Mouse (Mus musculus) MEL (cell line): ENCODE data around the gene Lhfpl2. TPM values are rescaled to one million over a fixed set of nuclear protein-coding genes. Genes with fewer than 3 reads are reported as not detected.

Experiments
- DNase-seq: peaks from one replicate; pipeline ENCODE4 v3.0.0; 2011; ENCODE audit warnings: low read depth, low spot score
- H3K27ac ChIP-seq: 2 replicates; pipeline ENCODE4 v1.5.1; 2012; ENCODE audit warnings: low read depth, mild to moderate bottlenecking, control low read depth, low read length, moderate library complexity; ENCODE audit not compliant: control insufficient read depth
- H3K27me3 ChIP-seq, 2 experiments: fragments of 150-350 bp in 1 of 2; sonication (generic) in 1 of 2; 2 replicates each; pipeline ENCODE4 v1.6.1; 2012; ENCODE audit warnings: low read length in 2 of 2, mild to moderate bottlenecking in 2 of 2, improper control_type of control experiment in 1 of 2, moderate library complexity in 1 of 2; ENCODE audit not compliant: insufficient read depth in 2 of 2, control insufficient read depth in 1 of 2
- H3K36me3 ChIP-seq, 2 experiments: 2 replicates each; pipeline ENCODE4 v1.6.1; 2012 to 2014; ENCODE audit warnings: low read length in 2 of 2, improper control_type of control experiment in 1 of 2, inconsistent platforms in 1 of 2, mild to moderate bottlenecking in 1 of 2; ENCODE audit not compliant: insufficient read depth in 2 of 2, control insufficient read depth in 1 of 2
- H3K4me1 ChIP-seq, 2 experiments: fragments of 150-350 bp in 1 of 2; sonication (generic) in 1 of 2; 2 replicates each; pipeline ENCODE4 v1.6.1; 2012; ENCODE audit warnings: low read length in 2 of 2, improper control_type of control experiment in 1 of 2, mild to moderate bottlenecking in 1 of 2; ENCODE audit not compliant: insufficient read depth in 2 of 2, control insufficient read depth in 1 of 2
- H3K4me3 ChIP-seq, 2 experiments: fragments of 150-350 bp in 1 of 2; sonication (generic) in 1 of 2; 2 replicates each; pipeline ENCODE4 v1.5.1; 2012; ENCODE audit warnings: low read depth in 2 of 2, low read length in 2 of 2, mild to moderate bottlenecking in 2 of 2, moderate library complexity in 2 of 2, control low read depth in 1 of 2, improper control_type of control experiment in 1 of 2; ENCODE audit not compliant: control insufficient read depth in 1 of 2, insufficient read depth in 1 of 2
- H3K79me2 ChIP-seq: 2 replicates; pipeline ENCODE4 v1.6.1; 2012; ENCODE audit warnings: mild to moderate bottlenecking, low read length, moderate library complexity; ENCODE audit not compliant: control insufficient read depth, poor library complexity, insufficient read depth
- H3K9ac ChIP-seq: 2 replicates; pipeline ENCODE4 v1.6.1; 2012; ENCODE audit warnings: low read depth, mild to moderate bottlenecking, control low read depth, low read length, moderate library complexity; ENCODE audit not compliant: control insufficient read depth, poor library complexity, severe bottlenecking
- H3K9me3 ChIP-seq: fragments of 150-350 bp; sonication (generic); replicated peaks from 2 replicates; pipeline ENCODE4 v1.6.1; 2012; ENCODE audit warnings: mild to moderate bottlenecking, low read length, improper control_type of control experiment, moderate library complexity; ENCODE audit not compliant: insufficient read depth
- CHD1 ChIP-seq: IDR thresholded peaks from 2 replicates; pipeline ENCODE4 v1.6.1; 2012; ENCODE audit warnings: low read depth, mild to moderate bottlenecking, inconsistent platforms, low read length, improper control_type of control experiment
- CHD2 ChIP-seq: IDR thresholded peaks from 2 replicates; pipeline ENCODE4 v1.6.1; 2011; ENCODE audit warnings: low read length, improper control_type of control experiment
- CTCF ChIP-seq, 3 experiments: IDR thresholded peaks in 2 of 3; conservative IDR thresholded peaks in 1 of 3; 2 replicates each; pipeline ENCODE4 v1.5.1; 2011 to 2012; ENCODE audit warnings: low read length in 3 of 3, low read depth in 2 of 3, mild to moderate bottlenecking in 2 of 3, improper control_type of control experiment in 1 of 3, inconsistent platforms in 1 of 3, mixed read lengths in 1 of 3, moderate library complexity in 1 of 3; ENCODE audit not compliant: control insufficient read depth in 1 of 3, insufficient read depth in 1 of 3, poor library complexity in 1 of 3, severe bottlenecking in 1 of 3
- EP300 ChIP-seq, 2 experiments: IDR thresholded peaks; 2 replicates each; pipeline ENCODE4 v1.6.1; 2011; ENCODE audit warnings: improper control_type of control experiment in 2 of 2, low read length in 2 of 2, low read depth in 1 of 2, mild to moderate bottlenecking in 1 of 2
- GATA1 ChIP-seq: IDR thresholded peaks from 2 replicates; pipeline ENCODE4 v1.6.1; 2011; ENCODE audit warnings: low read depth, low read length, improper control_type of control experiment
- HCFC1 ChIP-seq: IDR thresholded peaks from 2 replicates; pipeline ENCODE4 v1.6.1; 2012; ENCODE audit warnings: low read depth, mild to moderate bottlenecking, inconsistent platforms, low read length, improper control_type of control experiment, moderate library complexity
- JUND ChIP-seq: IDR thresholded peaks from 2 replicates; pipeline ENCODE4 v1.6.1; 2011; ENCODE audit warnings: low read depth, mild to moderate bottlenecking, improper control_type of control experiment, low read length
- MAX ChIP-seq: IDR thresholded peaks from 2 replicates; pipeline ENCODE4 v1.6.1; 2011; ENCODE audit warnings: low read length, improper control_type of control experiment
- MEF2A ChIP-seq: IDR thresholded peaks from 2 replicates; pipeline ENCODE4 v1.6.1; 2014; ENCODE audit warnings: low read depth, mild to moderate bottlenecking, inconsistent platforms, low read length, improper control_type of control experiment; ENCODE audit not compliant: poor library complexity, insufficient replicate concordance, severe bottlenecking; ENCODE audit errors: extremely low read depth
- MXI1 ChIP-seq: IDR thresholded peaks from 2 replicates; pipeline ENCODE4 v1.6.1; 2011; ENCODE audit warnings: mild to moderate bottlenecking, low read depth, low read length, improper control_type of control experiment
- MYC ChIP-seq: IDR thresholded peaks from 2 replicates; pipeline ENCODE4 v1.6.1; 2011; ENCODE audit warnings: low read depth, mild to moderate bottlenecking, low read length, improper control_type of control experiment, moderate library complexity
- NELFE ChIP-seq: IDR thresholded peaks from 2 replicates; pipeline ENCODE4 v1.6.1; 2011; ENCODE audit warnings: low read depth, low read length, improper control_type of control experiment
- NRF1 ChIP-seq: IDR thresholded peaks from 2 replicates; pipeline ENCODE4 v1.6.1; 2014; ENCODE audit warnings: low read depth, mild to moderate bottlenecking, inconsistent platforms, low read length, improper control_type of control experiment, moderate library complexity; ENCODE audit not compliant: poor library complexity, insufficient read depth, severe bottlenecking
- POLR2A ChIP-seq, 2 experiments: IDR thresholded peaks; 2 replicates each; pipeline ENCODE4 v1.6.1; 2011 to 2012; ENCODE audit warnings: low read length in 2 of 2, mild to moderate bottlenecking in 2 of 2, control low read depth in 1 of 2, improper control_type of control experiment in 1 of 2, low read depth in 1 of 2, moderate library complexity in 1 of 2; ENCODE audit not compliant: control insufficient read depth in 1 of 2, insufficient read depth in 1 of 2, poor library complexity in 1 of 2
- POLR2AphosphoS2 ChIP-seq: IDR thresholded peaks from 2 replicates; pipeline ENCODE4 v1.6.1; 2011; ENCODE audit warnings: low read length, improper control_type of control experiment
- POLR2AphosphoS5 ChIP-seq: IDR thresholded peaks from 2 replicates; pipeline ENCODE4 v1.6.1; 2012; ENCODE audit warnings: low read depth, borderline replicate concordance, mild to moderate bottlenecking, inconsistent platforms, low read length, moderate library complexity, mixed read lengths
- RAD21 ChIP-seq: IDR thresholded peaks from 2 replicates; pipeline ENCODE4 v1.6.1; 2011; ENCODE audit warnings: mild to moderate bottlenecking, low read depth, low read length, improper control_type of control experiment
- RCOR1 ChIP-seq: IDR thresholded peaks from 2 replicates; pipeline ENCODE4 v1.6.1; 2012; ENCODE audit warnings: low read depth, mild to moderate bottlenecking, inconsistent platforms, low read length, improper control_type of control experiment
- SMC3 ChIP-seq: IDR thresholded peaks from 2 replicates; pipeline ENCODE4 v1.6.1; 2011; ENCODE audit warnings: low read depth, low read length, improper control_type of control experiment
- TAL1 ChIP-seq: IDR thresholded peaks from 2 replicates; pipeline ENCODE4 v1.6.1; 2012; ENCODE audit warnings: mild to moderate bottlenecking, inconsistent platforms, low read length, moderate library complexity, mixed read lengths
- UBTF ChIP-seq: IDR thresholded peaks from 2 replicates; pipeline ENCODE4 v1.6.1; 2012; ENCODE audit warnings: low read depth, mild to moderate bottlenecking, inconsistent platforms, low read length, improper control_type of control experiment, moderate library complexity, borderline replicate concordance; ENCODE audit not compliant: insufficient read depth
- USF1 ChIP-seq: IDR thresholded peaks from 2 replicates; pipeline ENCODE4 v1.6.1; 2014; ENCODE audit warnings: low read depth, mild to moderate bottlenecking, inconsistent platforms, low read length, improper control_type of control experiment, moderate library complexity
- ZC3H11A ChIP-seq: IDR thresholded peaks from 2 replicates; pipeline ENCODE4 v1.6.1; 2012; ENCODE audit warnings: low read depth, mild to moderate bottlenecking, inconsistent platforms, low read length, improper control_type of control experiment
- ZKSCAN1 ChIP-seq: IDR thresholded peaks from 2 replicates; pipeline ENCODE4 v1.6.1; 2012; ENCODE audit warnings: low read depth, mild to moderate bottlenecking, inconsistent platforms, low read length, improper control_type of control experiment, moderate library complexity
- ZMIZ1 ChIP-seq: IDR thresholded peaks from 2 replicates; pipeline ENCODE4 v1.6.1; 2012; ENCODE audit warnings: low read depth, mild to moderate bottlenecking, inconsistent platforms, low read length, improper control_type of control experiment, moderate library complexity
- polyA plus RNA-seq, 2 experiments: library from polyadenylated mRNA; stranded (reverse) in 1 of 2; unstranded in 1 of 2; fragments of >175 nt in 1 of 2; fragments of >200 nt in 1 of 2; gene quantifications; 2 replicates each; pipeline versions ENCODE4 v1.2.1 to v1.2.4; 2012; ENCODE audit warnings: low replicate concordance in 2 of 2, low read depth in 1 of 2; ENCODE audit not compliant: insufficient read length in 2 of 2, insufficient read depth in 1 of 2, missing spikeins in 1 of 2
- total RNA-seq: library from RNA; depleted of rRNA; stranded (reverse); fragments of 300-350 nt; gene quantifications from 2 replicates; pipeline ENCODE4 v1.2.3, GENCODE M21; 2012

The Lhfpl2 gene
- total and polyA plus RNA-seq, 3 experiments, result 24.5 to 30.2 TPM; not detected in 1

- no peaks in the 10 kb centered on the region for H3K79me2 ChIP-seq
- no peak for DNase-seq
- no peaks in the 10 kb centered on the region for H3K4me1 ChIP-seq
- H3K36me3 ChIP-seq, result no peaks in the 10 kb centered on the region
- no peak overlapping the region for H3K27ac ChIP-seq
- H3K27me3 ChIP-seq, result no peaks in the 10 kb centered on the region
- no peaks in the 10 kb centered on the region for H3K9me3 ChIP-seq
- TF ChIP-seq ZMIZ1, result no peak
- no peak for TF ChIP-seq MXI1
- TF ChIP-seq GATA1, result no peak
- H3K9ac ChIP-seq, result no peak overlapping the region
- H3K4me3 ChIP-seq, result no peak overlapping the region
These were observed 86.9 kb downstream of the Lhfpl2 start for GRCm38 (mm10) chr13:94144451-94144850.

DNA sequence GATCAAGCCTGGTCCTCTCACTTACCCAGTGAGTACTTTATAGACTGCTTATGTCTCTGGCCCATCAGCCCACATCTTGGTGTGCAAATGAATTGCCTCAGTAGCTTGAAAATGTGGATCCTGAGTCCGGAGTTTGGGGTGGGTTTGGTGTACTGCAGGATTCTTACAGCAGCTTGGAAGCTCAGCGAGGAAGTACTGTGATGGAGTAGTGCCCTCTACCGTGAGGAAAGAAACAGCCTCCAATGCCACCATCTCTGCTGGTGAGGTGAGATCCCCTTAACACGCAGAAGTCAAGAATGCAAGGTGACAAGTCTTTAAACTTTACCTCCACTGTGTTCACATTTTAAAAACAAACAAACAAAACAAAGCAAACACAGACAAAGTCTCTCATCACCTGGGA lies 89.7 kb downstream of the Lhfpl2 start:
- Histone ChIP-seq H3K9ac (no peak overlapping the region), H3K27ac (no peak overlapping the region), H3K79me2 (no peaks in the 10 kb centered on the region), H3K27me3 (no peaks in the 10 kb centered on the region), H3K4me1 (no peaks in the 10 kb centered on the region), H3K4me3 (no peak overlapping the region), H3K36me3 (no peaks in the 10 kb centered on the region), H3K9me3 (no peaks in the 10 kb centered on the region)
- TF ChIP-seq ZC3H11A (0 out of 2 replicates have a peak, but pooled peaks have one; percentile 11), RAD21 (peak; percentile 35), MEF2A (no peak), UBTF (no peak), CTCF (IDR thresholded peaks at IDR 0.05 in 2 of 3, conservative IDR thresholded peaks at IDR 0.05 in 1 of 3; ENCODE audit: control insufficient read depth in 1 of 3, insufficient read depth in 1 of 3, low read depth in 2 of 3, low read length in 3 of 3, poor library complexity in 1 of 3, severe bottlenecking in 1 of 3) (peak in 2 of 3 experiments; percentile 10 to 33; a peak in 3 of 6 replicates), MAX (no peak), SMC3 (peak; percentile 36)
- DNase-seq, result peak; percentile 6

GRCm38 (mm10) chr13:94149006-94149405 lies 91.4 kb downstream of the Lhfpl2 start:
- Histone ChIP-seq H3K9ac (no peak overlapping the region), H3K9me3 (no peaks in the 10 kb centered on the region), H3K27ac (no peak overlapping the region), H3K4me1 (no peaks in the 10 kb centered on the region)
- TF ChIP-seq USF1 (no peak), HCFC1 (no peak), POLR2AphosphoS2 (no peak), MYC (no peak), JUND (no peak), POLR2A (IDR thresholded peaks at IDR 0.05; ENCODE audit: control insufficient read depth in 1 of 2, insufficient read depth in 1 of 2, low read depth in 1 of 2, low read length in 2 of 2, poor library complexity in 1 of 2) (no peak), EP300 (IDR thresholded peaks at IDR 0.05; ENCODE audit: low read depth in 1 of 2, low read length in 2 of 2) (no peak), NELFE (no peak), POLR2AphosphoS5 (no peak), RAD21 (no peak), ZKSCAN1 (no peak), ZMIZ1 (no peak), CHD2 (no peak), RCOR1 (no peak), CHD1 (no peak), TAL1 (no peak), MAX (no peak), NRF1 (no peak)
- TF ChIP-seq, all 39 proteins: peak for 0
- Histone ChIP-seq H3K79me2 (no peaks in the 10 kb centered on the region), H3K36me3 (no peaks in the 10 kb centered on the region), H3K27me3 (no peaks in the 10 kb centered on the region; a peak in 1 of 4 replicates), H3K4me3 (no peak overlapping the region)
- no peak for DNase-seq
